Mouse (Mus musculus): ENCODE measurements around the gene Npy4r. TPM values are rescaled to one million over a fixed set of nuclear protein-coding genes. Genes with fewer than 3 reads are reported as not detected.
A peak's percentile ranks its signal among the peaks of the same experiment; 100 is the strongest.

The Npy4r gene
- total RNA-seq (2021) (under 1 TPM; 0.08 to 0.18 TPM), polyA plus RNA-seq (2012; rRNA removed) (0.80 and 1.1 TPM in 2 replicates)
- long read RNA-seq, partial matches to known transcripts, result 0 of 2 reads
- long read RNA-seq, other reads (novel, unspliced or antisense), result 1 of 2 reads

- TF ChIP-seq EP300 (IDR thresholded peaks at IDR 0.05; ENCODE audit: insufficient read depth, low read depth, low read length) (no peak), CTCF (IDR thresholded peaks at IDR 0.05) (no peak), POLR2A (IDR thresholded peaks at IDR 0.05; ENCODE audit: insufficient read depth, low read depth, low read length) (no peak)
- no peaks in the 10 kb centered on the region for H3K36me3 ChIP-seq (ENCODE audit: control insufficient read depth, insufficient read depth, low read length)
- DNase-seq, result peak; percentile 66 to 68
- no peaks in the 10 kb centered on the region for H3K27me3 ChIP-seq (ENCODE audit: control insufficient read depth, insufficient read depth, low read length)
- intact Hi-C loops (cut with DNase I), result no loop called here
- no peak within 1 kb of the TSS for H3K4me3 ChIP-seq
- H3K4me1 ChIP-seq (ENCODE audit: control insufficient read depth, insufficient read depth, low read length), result no peaks in the 10 kb centered on the region
- no peaks in the 10 kb centered on the region for H3K79me2 ChIP-seq (replicated peaks; ENCODE audit: control insufficient read depth, insufficient read depth, low read length)
- H3K27ac ChIP-seq, result no peak within 1 kb of the TSS
- WGBS, result 16% methylated on average over 16 of the region's 16 CpGs
- H3K9ac ChIP-seq (ENCODE audit: low read depth, low read length), result no peak within 1 kb of the TSS
Observed at GRCm38 (mm10) chr14:34152342-34152741, at the start of gene Npy4r. Gene Npy4r, minus strand, starts transcription at chr14:34152489.

DNA sequence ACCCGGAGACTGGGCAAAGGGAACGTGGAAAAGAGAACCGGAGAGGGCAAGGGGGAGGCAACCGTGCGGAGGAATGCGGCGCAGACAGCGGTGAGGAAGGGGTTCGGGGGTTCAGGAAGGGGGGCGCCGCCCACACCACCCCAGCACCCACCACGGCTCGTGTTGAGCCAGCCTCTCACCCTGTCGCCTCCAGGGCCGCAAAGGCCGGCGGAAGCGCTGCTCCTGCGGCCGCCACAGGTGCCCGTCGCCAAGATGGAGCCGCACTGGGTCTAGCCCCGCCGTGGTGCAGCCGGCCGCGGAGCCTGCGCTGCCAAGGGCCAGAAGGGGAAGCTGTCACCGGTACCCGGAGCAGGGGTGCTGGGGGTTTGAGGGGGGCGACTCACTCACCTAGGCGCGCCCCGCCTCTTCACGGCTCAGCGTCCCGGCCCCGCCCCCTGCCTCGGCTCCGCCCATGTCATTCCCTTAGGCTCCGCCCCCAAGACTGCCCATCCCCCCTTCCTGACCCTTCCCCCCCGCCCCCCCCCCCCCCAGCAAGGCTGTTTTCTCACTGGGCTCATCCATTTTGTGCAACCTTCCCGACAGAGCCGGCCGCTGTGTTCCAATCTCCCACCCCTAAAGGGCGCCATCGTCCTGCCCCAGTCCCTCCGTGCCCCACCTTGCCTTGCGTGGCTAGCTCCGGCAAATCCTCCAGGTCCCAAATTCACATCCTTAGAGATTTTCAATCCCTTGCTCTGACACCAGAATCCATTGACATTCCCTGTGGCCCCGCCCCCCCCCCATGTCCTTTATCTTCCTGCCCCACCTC is 49.1 kb upstream of the Npy4r start, which contains the start of gene Gprin2:
Gene Gprin2, minus strand, starts transcription at position 423 of the 805 bp plus-strand sequence.
- TF ChIP-seq EP300 (IDR thresholded peaks at IDR 0.05; ENCODE audit: insufficient read depth, low read depth, low read length) (no peak), CTCF (IDR thresholded peaks at IDR 0.05) (no peak), POLR2A (IDR thresholded peaks at IDR 0.05; ENCODE audit: insufficient read depth, low read depth, low read length) (no peak)
- Histone ChIP-seq H3K27me3 (ENCODE audit: control insufficient read depth, insufficient read depth, low read length) (no peaks in the 10 kb centered on the region), H3K4me1 (ENCODE audit: control insufficient read depth, insufficient read depth, low read length) (no peaks in the 10 kb centered on the region), H3K36me3 (ENCODE audit: control insufficient read depth, insufficient read depth, low read length) (no peaks in the 10 kb centered on the region), H3K79me2 (replicated peaks; ENCODE audit: control insufficient read depth, insufficient read depth, low read length) (no peaks in the 10 kb centered on the region), H3K27ac (no peak within 1 kb of the TSS), H3K9ac (ENCODE audit: low read depth, low read length) (peak within 1 kb of the TSS; percentile 61), H3K4me3 (peak within 1 kb of the TSS; percentile 59)
- intact Hi-C loops (cut with DNase I), result loop anchor here (10.0 kb wide), 1 partner anchor 247 kb away; the partner anchor contains the start of gene Rbp3
- 5% methylated on average over 46 of the region's 52 CpGs for WGBS
- peak; percentile 5 to 28 for DNase-seq

GRCm38 (mm10) chr14:34200738-34201230 is 48.5 kb upstream of the Npy4r start:
- H3K4me3 ChIP-seq, result peak overlapping the region; percentile 59
- H3K27me3 ChIP-seq (ENCODE audit: control insufficient read depth, insufficient read depth, low read length), result no peaks in the 10 kb centered on the region
- intact Hi-C loops (cut with DNase I), result loop anchor here (10.0 kb wide), 1 partner anchor 246 kb away; the partner anchor contains the start of gene Rbp3
- H3K27ac ChIP-seq, result no peak overlapping the region
- no peaks in the 10 kb centered on the region for H3K4me1 ChIP-seq (ENCODE audit: control insufficient read depth, insufficient read depth, low read length)
- H3K9ac ChIP-seq (ENCODE audit: low read depth, low read length), result no peak overlapping the region
- peak; percentile 26 to 42 for DNase-seq
- H3K36me3 ChIP-seq (ENCODE audit: control insufficient read depth, insufficient read depth, low read length), result no peaks in the 10 kb centered on the region
- 23% methylated on average over 19 of the region's 19 CpGs for WGBS
- TF ChIP-seq POLR2A (IDR thresholded peaks at IDR 0.05; ENCODE audit: insufficient read depth, low read depth, low read length) (no peak), CTCF (IDR thresholded peaks at IDR 0.05) (no peak), EP300 (IDR thresholded peaks at IDR 0.05; ENCODE audit: insufficient read depth, low read depth, low read length) (no peak)
- no peaks in the 10 kb centered on the region for H3K79me2 ChIP-seq (replicated peaks; ENCODE audit: control insufficient read depth, insufficient read depth, low read length)

GRCm38 (mm10) chr14:34196706-34197105 is 44.4 kb upstream of the Npy4r start:
- H3K9ac ChIP-seq (ENCODE audit: low read depth, low read length), result no peak overlapping the region
- no peak overlapping the region for H3K4me3 ChIP-seq
- H3K4me1 ChIP-seq (ENCODE audit: control insufficient read depth, insufficient read depth, low read length), result no peaks in the 10 kb centered on the region
- no peaks in the 10 kb centered on the region for H3K27me3 ChIP-seq (ENCODE audit: control insufficient read depth, insufficient read depth, low read length)
- intact Hi-C loops (cut with DNase I), result no loop called here
- DNase-seq, result no peak
- TF ChIP-seq EP300 (IDR thresholded peaks at IDR 0.05; ENCODE audit: insufficient read depth, low read depth, low read length) (no peak), CTCF (IDR thresholded peaks at IDR 0.05) (no peak), POLR2A (IDR thresholded peaks at IDR 0.05; ENCODE audit: insufficient read depth, low read depth, low read length) (no peak)
- H3K79me2 ChIP-seq (replicated peaks; ENCODE audit: control insufficient read depth, insufficient read depth, low read length), result no peaks in the 10 kb centered on the region
- no peak overlapping the region for H3K27ac ChIP-seq
- 47% methylated on average over 4 of the region's 4 CpGs for WGBS
- H3K36me3 ChIP-seq (ENCODE audit: control insufficient read depth, insufficient read depth, low read length), result no peaks in the 10 kb centered on the region

DNA sequence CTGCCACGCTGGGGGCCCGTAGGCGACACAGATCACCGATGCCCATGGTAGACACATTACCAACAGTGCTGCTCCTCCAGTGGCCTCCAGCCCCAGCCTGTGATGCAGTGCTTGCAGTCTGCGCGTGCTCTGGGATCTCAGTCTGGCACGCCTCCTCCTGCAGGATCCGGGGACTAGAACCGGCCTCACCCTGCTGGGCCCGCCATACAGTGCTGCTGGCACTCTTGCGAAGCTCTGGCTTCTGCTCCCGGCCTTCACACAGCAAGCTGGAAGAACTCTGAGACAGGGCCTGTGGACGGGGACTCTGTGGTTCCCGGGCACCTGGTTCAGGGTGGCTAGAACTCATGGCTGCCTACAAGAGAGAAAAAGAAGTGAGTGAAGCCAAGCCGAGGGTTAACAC is 43.2 kb upstream of the Npy4r start:
- Histone ChIP-seq H3K79me2 (replicated peaks; ENCODE audit: control insufficient read depth, insufficient read depth, low read length) (no peaks in the 10 kb centered on the region), H3K9ac (ENCODE audit: low read depth, low read length) (no peak overlapping the region), H3K4me3 (no peak overlapping the region), H3K27ac (no peak overlapping the region), H3K36me3 (ENCODE audit: control insufficient read depth, insufficient read depth, low read length) (no peaks in the 10 kb centered on the region), H3K27me3 (ENCODE audit: control insufficient read depth, insufficient read depth, low read length) (no peaks in the 10 kb centered on the region), H3K4me1 (ENCODE audit: control insufficient read depth, insufficient read depth, low read length) (no peaks in the 10 kb centered on the region)
- intact Hi-C loops (cut with DNase I), result no loop called here
- TF ChIP-seq CTCF (IDR thresholded peaks at IDR 0.05), result no peak
- TF ChIP-seq POLR2A (IDR thresholded peaks at IDR 0.05; ENCODE audit: insufficient read depth, low read depth, low read length), result no peak
- TF ChIP-seq EP300 (IDR thresholded peaks at IDR 0.05; ENCODE audit: insufficient read depth, low read depth, low read length), result no peak
- DNase-seq, result no peak
- 92% methylated on average over 15 of the region's 15 CpGs for WGBS

- 73% methylated on average over 4 of the region's 4 CpGs for WGBS
- no peaks in the 10 kb centered on the region for H3K79me2 ChIP-seq (replicated peaks; ENCODE audit: control insufficient read depth, insufficient read depth, low read length)
- no peaks in the 10 kb centered on the region for H3K36me3 ChIP-seq (ENCODE audit: control insufficient read depth, insufficient read depth, low read length)
- no peak for TF ChIP-seq CTCF (IDR thresholded peaks at IDR 0.05)
- no peak for TF ChIP-seq POLR2A (IDR thresholded peaks at IDR 0.05; ENCODE audit: insufficient read depth, low read depth, low read length)
- intact Hi-C loops (cut with DNase I), result no loop called here
- no peaks in the 10 kb centered on the region for H3K27me3 ChIP-seq (ENCODE audit: control insufficient read depth, insufficient read depth, low read length)
- DNase-seq, result no peak
- no peak overlapping the region for H3K9ac ChIP-seq (ENCODE audit: low read depth, low read length)
- H3K4me1 ChIP-seq (ENCODE audit: control insufficient read depth, insufficient read depth, low read length), result no peaks in the 10 kb centered on the region
- no peak overlapping the region for H3K27ac ChIP-seq
- no peak overlapping the region for H3K4me3 ChIP-seq
Observed at GRCm38 (mm10) chr14:34193879-34194278, 41.6 kb upstream of the Npy4r start.
